Mouse (Mus musculus): ENCODE measurements around the gene Wdr26. TPM values are rescaled to one million over a fixed set of nuclear protein-coding genes. Genes with fewer than 3 reads are reported as not detected.

The Wdr26 gene
- 33.8 and 34.5 TPM in 2 replicates for polyA plus RNA-seq (2015; fragmentation: Nextera tagmentation; extraction: Ambion mirVana)

DNA sequence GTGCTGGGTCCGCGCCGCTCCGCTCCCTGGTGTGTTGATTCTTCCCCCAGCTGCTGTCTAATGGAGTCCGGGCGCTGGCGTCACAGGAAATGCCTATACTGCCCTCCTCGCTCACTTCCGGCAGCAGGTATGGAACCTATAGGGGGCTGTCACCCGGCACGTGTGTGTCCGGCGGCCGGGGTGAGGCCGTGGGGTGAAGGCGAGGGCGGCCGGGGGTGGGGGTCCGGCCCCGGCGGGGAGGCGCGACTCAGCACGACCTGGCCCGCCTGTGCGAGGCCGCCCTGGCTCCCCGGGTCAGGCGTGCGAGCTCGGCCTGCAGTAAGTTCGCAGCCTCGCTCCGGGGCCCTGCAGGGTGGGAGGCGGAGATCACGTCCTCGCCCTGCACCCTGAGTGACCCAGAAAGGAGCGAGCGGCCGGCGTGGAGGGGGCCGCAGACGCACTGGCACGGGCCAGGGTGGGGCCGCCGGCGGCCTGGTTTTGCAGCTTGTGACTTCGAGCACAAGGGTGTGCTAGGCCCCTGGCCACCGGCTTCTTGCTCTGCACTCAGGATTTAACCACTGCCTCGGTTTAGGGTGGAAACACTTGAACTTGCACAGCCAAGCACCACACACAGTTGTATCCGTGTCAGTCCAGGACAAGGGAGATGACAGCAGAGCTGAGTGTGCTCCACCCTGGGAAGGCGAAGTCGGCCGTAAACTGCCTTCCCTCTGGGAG lies at the start of gene Wdr26:
Gene Wdr26, minus strand, starts transcription at position 82 of the 714 bp plus-strand sequence.
- peaks cover 32% of the 10 kb centered on the region for H3K4me1 ChIP-seq (replicated peaks)
- H3K9me3 ChIP-seq: no peaks in the 10 kb centered on the region
- ATAC-seq (ENCODE audit: low FRiP score, low read depth): peak; percentile 95
- peak within 1 kb of the TSS; percentile 94 for H3K27ac ChIP-seq (replicated peaks)
- peak within 1 kb of the TSS; percentile 80 for H3K4me2 ChIP-seq
- 2% methylated on average over 50 of the region's 54 CpGs for WGBS
- peak within 1 kb of the TSS; percentile 92 for H3K4me3 ChIP-seq
- H3K27me3 ChIP-seq: no peaks in the 10 kb centered on the region
- peaks cover 6% of the 10 kb centered on the region; the same call in 1 of the 2 replicates for H3K36me3 ChIP-seq
- peak within 1 kb of the TSS; percentile 95 for H3K9ac ChIP-seq

DNA sequence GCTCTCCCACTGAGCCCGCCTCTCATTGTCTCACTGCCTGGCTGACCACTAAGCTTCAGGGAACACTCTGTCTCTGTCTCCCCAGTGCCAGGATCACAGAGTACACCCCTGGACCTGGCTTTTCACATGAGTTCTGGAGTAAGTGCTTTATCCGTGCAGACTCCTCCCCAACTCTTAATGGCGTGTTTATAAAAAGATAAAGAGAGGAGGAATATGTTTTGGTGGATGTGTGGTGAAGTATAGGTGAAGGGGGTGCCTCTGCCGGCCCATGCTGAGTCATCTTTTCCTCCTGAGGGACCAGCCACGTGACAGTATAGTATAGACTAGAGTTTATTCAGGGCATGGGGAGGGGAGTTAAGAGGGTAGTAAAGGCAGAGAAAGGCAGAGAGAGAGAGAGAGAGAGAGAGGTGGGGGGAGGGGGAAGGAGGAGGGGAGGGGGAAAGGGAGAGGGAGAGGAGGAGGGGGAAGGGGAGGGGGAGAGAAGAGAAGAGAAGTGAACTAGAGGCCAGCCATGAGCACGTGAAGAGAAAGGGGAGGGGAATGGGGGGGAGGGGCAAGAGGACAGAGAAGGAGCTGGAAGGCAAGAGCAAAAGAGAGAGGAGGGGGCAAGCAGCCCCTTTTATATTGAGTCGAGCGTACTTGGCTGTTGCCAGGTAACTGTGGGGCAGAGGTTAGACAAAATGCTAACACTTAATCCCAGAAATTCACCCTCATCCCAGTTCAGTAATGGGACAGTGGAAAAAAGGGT lies 49.3 kb upstream of the Wdr26 start:
- Histone ChIP-seq H3K4me3 (no peak overlapping the region), H3K9ac (no peak overlapping the region), H3K9me3 (no peaks in the 10 kb centered on the region), H3K4me1 (replicated peaks) (peaks cover 12% of the 10 kb centered on the region), H3K4me2 (no peak overlapping the region), H3K27me3 (no peaks in the 10 kb centered on the region), H3K27ac (replicated peaks) (no peak overlapping the region), H3K36me3 (no peaks in the 10 kb centered on the region)
- WGBS: 41% methylated on average over 8 of the region's 8 CpGs
- ATAC-seq (ENCODE audit: low FRiP score, low read depth): no peak

DNA sequence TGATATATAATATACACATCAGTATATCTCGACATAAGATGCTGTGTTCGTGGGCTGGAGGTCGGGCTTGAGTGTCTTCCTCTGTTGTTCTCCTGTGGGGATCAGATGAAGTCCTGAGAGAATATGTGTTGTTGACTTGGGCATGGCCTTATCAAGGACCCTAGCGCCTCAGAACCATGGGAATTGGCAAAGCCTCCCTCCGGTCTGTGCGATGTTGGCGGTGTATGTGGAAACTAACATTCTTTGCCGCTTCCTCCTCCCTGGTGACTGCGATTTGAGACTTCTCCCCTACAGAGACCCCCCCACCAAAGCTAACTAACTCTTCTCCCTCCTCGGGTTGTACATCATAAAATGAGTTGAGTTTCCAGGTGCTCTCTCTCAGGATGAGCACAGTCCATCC lies 48.6 kb upstream of the Wdr26 start:
- no peak overlapping the region for H3K4me3 ChIP-seq
- H3K27me3 ChIP-seq: no peaks in the 10 kb centered on the region
- no peaks in the 10 kb centered on the region for H3K9me3 ChIP-seq
- WGBS: 91% methylated on average over 10 of the region's 10 CpGs
- H3K36me3 ChIP-seq: no peaks in the 10 kb centered on the region
- no peak overlapping the region for H3K4me2 ChIP-seq
- H3K9ac ChIP-seq: no peak overlapping the region
- no peak overlapping the region for H3K27ac ChIP-seq (replicated peaks)
- H3K4me1 ChIP-seq (replicated peaks): peaks cover 17% of the 10 kb centered on the region
- ATAC-seq (ENCODE audit: low FRiP score, low read depth): no peak

DNA sequence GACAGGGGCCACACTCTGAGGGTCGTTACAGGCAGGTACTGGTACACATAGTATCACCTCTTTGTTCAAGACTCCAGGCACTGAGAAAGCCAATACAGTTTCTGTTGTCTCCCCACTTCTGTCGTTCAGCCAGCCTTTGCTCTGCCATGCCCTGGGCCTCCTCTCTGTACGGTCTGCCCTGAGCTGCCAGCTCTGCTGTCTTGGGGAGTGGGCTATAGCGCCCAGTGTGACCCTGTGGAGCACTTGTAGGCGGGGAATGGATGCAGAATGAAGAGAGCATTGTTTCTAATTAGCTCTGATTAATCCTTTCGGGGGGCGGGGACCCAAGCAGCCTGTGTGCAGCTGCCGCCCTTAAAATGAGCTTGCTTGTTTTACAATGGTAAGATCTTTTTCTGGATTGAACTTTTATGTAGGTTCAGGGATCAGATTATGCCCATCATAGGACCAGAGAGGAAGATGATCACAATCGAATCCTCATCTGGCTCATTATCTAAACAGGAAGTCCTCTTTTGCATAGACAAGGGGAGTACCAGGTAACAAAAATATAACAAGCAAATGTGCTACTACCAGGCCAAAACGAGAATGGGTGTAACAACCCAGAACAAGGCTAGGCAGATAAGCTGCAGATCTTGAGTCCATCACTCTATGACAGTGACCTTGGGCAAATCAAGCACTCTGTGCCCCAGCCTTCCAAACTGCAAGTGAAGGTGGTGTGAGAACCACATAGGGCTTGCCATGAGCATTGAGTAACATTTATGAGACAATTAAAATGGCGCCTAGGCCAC lies 48.0 kb upstream of the Wdr26 start:
- Histone ChIP-seq H3K27me3 (no peaks in the 10 kb centered on the region), H3K4me1 (replicated peaks) (peaks cover 17% of the 10 kb centered on the region), H3K27ac (replicated peaks) (no peak overlapping the region), H3K9me3 (no peaks in the 10 kb centered on the region), H3K4me3 (no peak overlapping the region), H3K9ac (no peak overlapping the region), H3K36me3 (no peaks in the 10 kb centered on the region), H3K4me2 (no peak overlapping the region)
- WGBS: 54% methylated on average over 11 of the region's 11 CpGs
- ATAC-seq (ENCODE audit: low FRiP score, low read depth): no peak

DNA sequence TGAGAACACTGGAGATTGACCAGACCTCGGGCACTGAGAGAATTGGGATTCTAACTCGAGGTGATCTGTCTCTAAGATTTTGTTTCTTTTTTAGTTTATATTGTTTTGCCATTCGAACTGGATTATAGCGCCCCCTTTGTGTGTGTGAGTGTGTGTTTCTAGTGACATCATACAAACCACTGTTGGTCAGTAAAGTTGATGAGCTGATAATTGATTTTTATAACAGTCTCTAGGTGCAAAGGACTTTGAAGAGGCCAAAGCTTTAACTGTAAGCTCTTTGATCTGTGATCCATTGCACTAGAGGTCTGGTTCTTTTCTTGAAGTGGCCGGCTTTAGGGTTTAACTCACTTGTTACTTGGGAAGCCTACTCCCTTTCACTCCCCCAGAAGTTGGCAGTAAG lies 47.3 kb upstream of the Wdr26 start:
- peaks cover 17% of the 10 kb centered on the region for H3K4me1 ChIP-seq (replicated peaks)

DNA sequence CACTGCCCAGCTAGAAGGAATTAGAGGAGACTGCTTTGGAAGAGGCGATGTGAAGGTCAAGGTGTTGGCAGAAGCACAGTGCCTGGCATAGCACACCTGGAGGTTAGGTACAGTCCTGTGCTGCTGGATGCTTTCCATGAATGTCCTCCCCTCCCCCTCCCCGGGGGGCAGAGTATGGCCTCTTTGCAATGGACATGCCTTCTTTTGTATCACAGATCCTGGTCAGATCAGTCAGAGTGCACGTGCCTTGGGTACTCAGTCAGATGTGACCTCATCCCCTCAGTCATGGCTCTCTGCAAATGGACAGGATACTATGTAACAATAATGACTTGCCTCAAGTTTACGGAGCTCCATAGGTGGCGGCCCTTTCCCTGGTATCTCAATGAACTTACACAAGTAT lies 46.8 kb upstream of the Wdr26 start:
- WGBS: 85% methylated on average over 5 of the region's 5 CpGs
- H3K4me2 ChIP-seq: no peak overlapping the region
- peaks cover 17% of the 10 kb centered on the region for H3K4me1 ChIP-seq (replicated peaks)
- H3K36me3 ChIP-seq: no peaks in the 10 kb centered on the region
- no peak overlapping the region for H3K9ac ChIP-seq
- no peaks in the 10 kb centered on the region for H3K9me3 ChIP-seq
- H3K27me3 ChIP-seq: no peaks in the 10 kb centered on the region
- ATAC-seq (ENCODE audit: low FRiP score, low read depth): no peak
- H3K27ac ChIP-seq (replicated peaks): no peak overlapping the region
- H3K4me3 ChIP-seq: no peak overlapping the region

More for the DNA sequence above, 47.3 kb upstream of the Wdr26 start:
- Histone ChIP-seq H3K9me3 (no peaks in the 10 kb centered on the region), H3K4me2 (no peak overlapping the region), H3K27me3 (no peaks in the 10 kb centered on the region), H3K36me3 (no peaks in the 10 kb centered on the region), H3K27ac (replicated peaks) (no peak overlapping the region), H3K9ac (no peak overlapping the region), H3K4me3 (no peak overlapping the region)
- no peak for ATAC-seq (ENCODE audit: low FRiP score, low read depth)
- 80% methylated on average over 5 of the region's 5 CpGs for WGBS

DNA sequence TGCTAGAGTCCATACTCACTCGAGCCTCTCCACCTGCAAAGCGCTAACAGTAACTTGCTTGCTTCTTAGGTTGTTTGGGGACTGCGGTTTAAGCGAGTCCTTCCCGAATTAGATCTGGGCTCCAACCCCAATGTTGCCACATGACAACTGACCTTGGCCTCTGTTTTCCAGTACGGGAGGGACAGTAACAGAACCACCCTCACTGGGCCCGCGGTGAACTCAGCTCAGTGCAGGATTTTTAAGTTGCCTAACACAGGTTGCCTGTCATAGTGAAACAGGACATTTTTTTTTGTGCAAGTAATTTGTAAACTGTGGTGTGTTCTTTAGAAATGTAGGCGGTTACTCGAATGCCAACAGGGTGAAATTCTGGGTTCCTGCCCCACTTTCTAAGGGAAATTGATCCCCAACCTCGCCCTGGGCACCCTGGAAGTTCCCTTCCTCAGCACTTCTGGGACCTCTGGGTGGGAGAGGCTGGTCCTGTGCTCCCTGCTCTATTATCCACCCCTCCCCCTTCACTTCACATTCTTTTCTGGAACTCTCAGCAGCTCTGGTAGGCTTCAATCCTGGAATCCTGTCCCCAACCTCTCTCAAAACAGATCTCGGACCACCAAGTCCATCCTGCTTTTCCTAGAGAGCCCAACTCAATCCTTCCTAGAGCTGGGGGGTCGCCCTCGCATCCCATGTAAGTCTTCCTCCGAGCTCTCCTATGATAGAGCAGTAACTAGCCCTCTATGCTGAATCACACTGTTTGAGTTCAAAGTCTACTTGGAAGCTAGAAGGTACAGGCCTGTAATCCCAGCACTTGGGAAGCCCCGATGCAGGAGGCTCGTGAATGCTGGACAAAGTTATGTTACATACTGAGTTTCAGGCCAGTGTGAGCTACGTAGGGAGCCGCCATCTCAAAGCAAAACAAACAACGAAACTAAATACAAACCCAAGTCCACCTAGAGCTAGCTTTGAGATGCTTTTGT lies 46.1 kb upstream of the Wdr26 start:
- H3K4me2 ChIP-seq: no peak overlapping the region
- no peak overlapping the region for H3K27ac ChIP-seq (replicated peaks)
- H3K36me3 ChIP-seq: no peaks in the 10 kb centered on the region
- no peak overlapping the region for H3K4me3 ChIP-seq
- H3K4me1 ChIP-seq (replicated peaks): peaks cover 17% of the 10 kb centered on the region
- no peak overlapping the region for H3K9ac ChIP-seq
- H3K9me3 ChIP-seq: no peaks in the 10 kb centered on the region
- no peaks in the 10 kb centered on the region for H3K27me3 ChIP-seq
- no peak for ATAC-seq (ENCODE audit: low FRiP score, low read depth)
- WGBS: 78% methylated on average over 20 of the region's 20 CpGs

DNA sequence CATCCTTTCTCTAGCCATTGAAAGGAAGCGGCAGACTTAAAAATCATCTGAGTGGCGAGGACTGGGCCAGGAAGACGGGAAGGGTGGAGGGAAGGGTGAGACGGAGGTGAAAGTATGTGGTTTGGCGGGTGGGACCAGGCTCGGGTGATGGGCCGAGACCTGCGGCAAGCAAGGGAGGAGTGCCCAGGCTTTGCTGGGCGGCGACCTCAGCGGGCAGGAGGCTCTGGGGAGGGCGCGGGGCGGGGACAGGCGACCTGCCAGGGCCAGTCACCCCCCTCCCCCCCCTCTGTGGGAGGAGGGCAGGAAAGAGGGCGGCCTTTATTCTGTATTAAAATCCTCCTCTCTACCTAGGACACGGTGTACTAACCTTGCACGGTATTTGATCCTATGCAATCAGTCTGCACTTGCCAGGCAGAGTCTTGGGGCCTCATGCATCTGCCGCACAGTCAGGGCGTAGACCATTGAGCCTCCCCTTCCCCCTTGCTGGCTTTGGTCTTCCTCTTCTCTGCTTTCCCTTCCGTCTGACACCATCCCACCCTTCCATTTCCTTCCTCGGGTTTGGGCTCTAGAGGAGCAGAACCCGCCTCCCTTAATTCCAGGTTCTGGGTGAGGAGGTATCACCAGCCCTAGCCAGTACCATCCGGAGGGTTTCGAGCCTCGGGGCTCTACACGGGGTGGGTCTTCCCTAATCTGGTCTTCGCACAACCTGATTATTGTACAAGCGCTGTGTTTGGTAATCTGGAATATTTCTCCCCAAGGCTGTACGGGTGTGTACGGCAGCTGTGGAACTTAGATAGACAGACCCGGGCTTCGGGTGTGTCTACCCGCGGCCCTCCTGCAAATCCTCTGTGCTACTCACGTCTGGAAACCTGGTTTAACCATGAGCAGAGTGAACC lies 45.1 kb upstream of the Wdr26 start:
- no peaks in the 10 kb centered on the region for H3K27me3 ChIP-seq
- peak overlapping the region; percentile 35; the same call in 1 of the 2 replicates for H3K27ac ChIP-seq (replicated peaks)
- H3K9ac ChIP-seq: peak overlapping the region; percentile 4
- no peaks in the 10 kb centered on the region for H3K9me3 ChIP-seq
- peak; percentile 73 for ATAC-seq (ENCODE audit: low FRiP score, low read depth)
- WGBS: 27% methylated on average over 32 of the region's 36 CpGs
- peak overlapping the region; percentile 31 for H3K4me3 ChIP-seq
- peaks cover 17% of the 10 kb centered on the region for H3K4me1 ChIP-seq (replicated peaks)
- H3K36me3 ChIP-seq: no peaks in the 10 kb centered on the region
- peak overlapping the region; percentile 63 for H3K4me2 ChIP-seq

DNA sequence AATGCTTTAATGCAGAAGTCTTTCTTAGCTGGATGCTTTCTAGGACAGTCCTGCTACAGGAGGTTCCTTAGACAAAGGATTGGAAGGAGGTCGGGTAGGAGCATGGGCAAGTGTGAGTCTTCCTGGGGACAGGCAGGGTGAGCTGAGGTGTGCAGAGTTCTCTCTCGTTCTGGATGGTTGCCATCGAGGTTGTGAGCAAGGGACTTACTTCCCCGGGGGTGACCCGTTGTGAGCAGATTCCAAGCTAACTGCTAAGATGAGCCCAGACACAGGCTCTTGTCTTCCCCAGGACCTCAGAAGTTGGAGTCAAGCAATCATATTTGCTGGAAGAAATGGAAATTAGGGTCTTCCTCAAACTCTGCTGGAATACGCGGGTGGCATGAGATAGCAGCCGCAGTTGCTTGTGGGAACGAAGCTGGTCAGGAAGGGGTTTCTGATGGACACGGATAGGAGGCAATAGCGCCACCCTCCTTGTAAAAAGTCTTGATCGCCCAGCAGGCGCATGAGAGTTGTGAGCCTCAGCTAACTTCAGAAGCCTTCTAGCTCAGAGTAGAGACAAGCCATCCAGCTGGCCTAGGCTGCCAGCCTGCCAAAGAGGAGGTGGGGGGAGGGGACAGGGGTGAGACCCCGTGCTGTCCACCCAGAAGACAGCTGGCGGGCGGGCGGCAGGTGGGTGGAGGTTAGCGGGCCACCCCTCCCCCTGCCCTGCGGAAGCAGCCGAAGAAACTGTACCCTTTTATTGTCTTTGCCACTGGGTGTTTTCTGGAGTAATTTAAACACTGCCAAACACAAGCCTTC lies 44.3 kb upstream of the Wdr26 start:
- peaks cover 17% of the 10 kb centered on the region for H3K4me1 ChIP-seq (replicated peaks)
- no peaks in the 10 kb centered on the region for H3K36me3 ChIP-seq
- H3K9me3 ChIP-seq: no peaks in the 10 kb centered on the region
- H3K27ac ChIP-seq (replicated peaks): peak overlapping the region; percentile 35; the same call in 1 of the 2 replicates
- WGBS: 5% methylated on average over 20 of the region's 20 CpGs
- H3K4me2 ChIP-seq: peak overlapping the region; percentile 63
- peak overlapping the region; percentile 31 for H3K4me3 ChIP-seq
- peak overlapping the region; percentile 4; the same call in 1 of the 2 replicates for H3K9ac ChIP-seq
- no peaks in the 10 kb centered on the region for H3K27me3 ChIP-seq
- ATAC-seq (ENCODE audit: low FRiP score, low read depth): peak; percentile 74

DNA sequence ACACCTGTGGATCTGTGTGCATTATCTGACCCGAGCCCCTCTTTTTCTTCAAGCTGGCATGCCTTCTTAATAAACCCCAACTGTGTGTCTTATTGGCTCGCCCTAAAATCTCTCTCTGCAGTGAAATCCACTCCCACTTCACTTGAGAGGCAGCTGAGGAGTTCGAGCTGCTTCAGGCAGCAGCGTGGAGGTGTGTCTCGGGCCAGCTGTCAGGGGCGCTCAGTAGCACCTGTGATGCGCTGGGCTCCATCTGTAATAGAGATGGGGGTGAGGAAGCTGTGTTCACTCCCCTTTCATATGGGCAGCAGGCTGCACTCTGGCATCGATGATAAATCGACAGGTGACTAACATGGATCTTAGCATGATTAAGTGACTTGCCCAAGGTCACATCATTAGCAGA lies 43.6 kb upstream of the Wdr26 start:
- Histone ChIP-seq H3K36me3 (no peaks in the 10 kb centered on the region), H3K4me3 (no peak overlapping the region), H3K9ac (no peak overlapping the region), H3K27me3 (no peaks in the 10 kb centered on the region), H3K27ac (replicated peaks) (no peak overlapping the region), H3K9me3 (no peaks in the 10 kb centered on the region), H3K4me2 (peak overlapping the region; percentile 63; the same call in 1 of the 2 replicates), H3K4me1 (replicated peaks) (peaks cover 17% of the 10 kb centered on the region)
- no peak for ATAC-seq (ENCODE audit: low FRiP score, low read depth)
- WGBS: 64% methylated on average over 9 of the region's 9 CpGs
